Mouse (Mus musculus) heart, embryonic 16.5 days (tissue): Measurements from ENCODE around the gene Donson. TPM values are rescaled to one million over a fixed set of nuclear protein-coding genes. Genes with fewer than 3 reads are reported as not detected.
A peak's percentile ranks its signal among the peaks of the same experiment; 100 is the strongest.

ENCODE experiments used
- ATAC-seq: fragments of 200-750 bp; cut with Nextera tagmentation; replicated peaks from 2 replicates; pipeline ENCODE4 v1.8.0; 2017; ENCODE audit warnings: moderate number of reproducible peaks; ENCODE audit not compliant: insufficient read depth, low FRiP score; ENCODE audit errors: extremely low read depth
- H3K27ac ChIP-seq: fragments of 300-500 bp; sonication (generic); 2 replicates; pipeline ENCODE4 v1.5.1; 2014; ENCODE audit warnings: mild to moderate bottlenecking, low read length, control low read depth, moderate library complexity
- H3K27me3 ChIP-seq: fragments of 300-500 bp; sonication (generic); 2 replicates; pipeline ENCODE4 v1.6.1; 2014; ENCODE audit warnings: low read length, mixed read lengths; ENCODE audit not compliant: control insufficient read depth, insufficient read depth
- H3K36me3 ChIP-seq: fragments of 300-500 bp; sonication (generic); 2 replicates; pipeline ENCODE4 v1.6.1; 2014; ENCODE audit not compliant: control insufficient read depth, insufficient read depth
- H3K4me1 ChIP-seq: fragments of 300-500 bp; sonication (generic); 2 replicates; pipeline ENCODE4 v1.6.1; 2014; ENCODE audit warnings: low read length, mixed read lengths; ENCODE audit not compliant: control insufficient read depth, insufficient read depth
- H3K4me2 ChIP-seq: fragments of 300-500 bp; sonication (generic); 2 replicates; pipeline ENCODE4 v1.6.1; 2014; ENCODE audit warnings: low read depth, mild to moderate bottlenecking, control low read depth, low read length
- H3K4me3 ChIP-seq: fragments of 300-500 bp; sonication (generic); 2 replicates; pipeline ENCODE4 v1.5.1; 2014; ENCODE audit warnings: mild to moderate bottlenecking, control low read depth, low read length
- H3K9ac ChIP-seq: fragments of 300-500 bp; sonication (generic); 2 replicates; pipeline ENCODE4 v1.6.1; 2014; ENCODE audit warnings: low read length, control low read depth
- H3K9me3 ChIP-seq: fragments of 300-500 bp; sonication (generic); replicated peaks from 2 replicates; pipeline ENCODE4 v1.6.1; 2016; ENCODE audit warnings: low read length; ENCODE audit not compliant: control insufficient read depth
- WGBS: fragments of 180-500 bp; shearing (Covaris S2); extraction: QIAGEN DNeasy Blood & Tissue Kit; methylation state at CpG from one replicate; pipeline ENCODE4 v1.1.7; 2014; 5-methylcytosine and 5-hydroxymethylcytosine counted together
- polyA plus RNA-seq: library from polyadenylated mRNA; unstranded; fragments of >200 nt; fragmentation: Nextera tagmentation; extraction: Ambion mirVana; gene quantifications from 2 replicates; pipeline ENCODE4 v1.2.1, GENCODE M21; 2015

The Donson gene
- 10.8 and 11.4 TPM in 2 replicates for polyA plus RNA-seq

DNA sequence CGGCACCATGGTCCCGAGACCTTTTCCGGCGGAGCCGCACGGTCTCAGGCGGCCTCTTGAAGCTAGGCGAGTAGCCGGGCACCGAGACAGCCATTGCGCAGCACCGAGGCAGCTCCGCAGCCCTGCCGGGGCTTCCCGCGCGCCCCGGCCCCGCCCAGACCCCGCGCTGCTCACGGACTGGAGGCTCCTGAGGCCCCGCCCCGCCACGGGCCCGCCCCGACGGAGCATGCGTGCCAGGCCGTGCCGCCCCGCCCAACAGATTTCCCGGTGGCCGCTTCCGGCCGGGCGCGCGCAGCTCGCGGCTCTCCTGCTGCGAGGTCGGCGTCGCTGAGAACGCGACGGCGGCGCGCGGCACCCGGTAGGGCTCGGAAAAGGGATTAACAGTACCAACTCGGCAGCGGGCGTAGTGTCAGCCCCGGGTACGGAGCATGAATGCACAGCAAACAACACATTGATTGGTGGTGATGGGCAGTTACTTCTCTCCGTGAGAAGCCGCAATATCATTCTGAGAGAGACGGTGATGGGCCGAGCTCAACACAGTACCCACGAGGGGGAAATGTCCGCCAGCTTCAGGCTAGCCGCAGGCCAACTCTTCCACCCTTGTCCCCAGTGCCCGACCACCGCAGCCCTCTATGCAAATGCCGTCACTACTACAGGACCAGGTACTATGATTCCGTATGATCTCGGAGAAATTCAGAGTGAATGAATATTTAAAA is at the start of gene Donson:
Gene Donson, minus strand, starts transcription at position 152 of the 716 bp plus-strand sequence.
- Histone ChIP-seq H3K4me1 (peaks cover 7% of the 10 kb centered on the region), H3K36me3 (peaks cover 10% of the 10 kb centered on the region), H3K27ac (peak within 1 kb of the TSS; percentile 87), H3K9me3 (no peaks in the 10 kb centered on the region), H3K4me3 (peak within 1 kb of the TSS; percentile 93), H3K4me2 (peak within 1 kb of the TSS; percentile 88), H3K9ac (peak within 1 kb of the TSS; percentile 90), H3K27me3 (no peaks in the 10 kb centered on the region)
- WGBS: under 1% methylated on average over 68 of the region's 71 CpGs
- peak; percentile 99 for ATAC-seq

DNA sequence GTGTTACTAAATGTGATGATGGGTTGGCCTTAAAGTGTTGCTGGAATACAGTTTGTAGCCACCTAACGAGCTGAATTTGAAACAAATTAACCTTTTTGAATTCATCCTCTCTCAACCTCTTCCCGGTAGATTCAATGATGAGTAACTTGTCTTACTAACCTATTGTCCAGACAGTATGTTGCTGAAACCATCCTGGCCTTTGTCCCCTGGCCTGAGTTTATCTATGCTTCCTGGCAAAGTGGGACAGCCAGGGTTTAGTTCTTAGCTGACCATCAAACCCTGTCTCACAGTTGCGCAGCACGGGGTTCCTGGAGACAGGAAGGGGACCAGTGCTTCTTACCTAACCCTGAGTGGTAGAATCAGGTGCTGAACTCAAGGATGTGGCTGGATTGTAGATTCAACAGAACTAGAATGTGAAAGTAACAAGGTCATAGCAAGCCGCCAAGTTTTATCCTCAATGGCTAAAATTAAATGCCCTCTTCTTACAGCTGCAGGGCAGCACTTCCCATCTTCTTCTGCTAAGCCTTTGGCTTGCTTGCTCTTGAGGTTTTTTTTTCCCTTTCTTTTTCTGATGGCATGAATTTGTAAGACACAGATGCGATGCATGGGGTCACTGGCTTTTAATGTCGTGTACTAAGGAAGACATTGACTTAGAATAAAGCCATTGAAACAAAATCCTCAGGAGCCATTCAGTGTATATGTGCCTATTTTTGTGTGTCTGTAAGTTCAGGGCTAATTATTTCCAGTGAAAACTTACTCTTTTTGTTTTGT is 47.7 kb upstream of the Donson start:
- Histone ChIP-seq H3K4me2 (peak overlapping the region; percentile 28), H3K4me1 (peaks cover 39% of the 10 kb centered on the region), H3K9ac (no peak overlapping the region), H3K4me3 (no peak overlapping the region), H3K36me3 (no peaks in the 10 kb centered on the region), H3K27me3 (no peaks in the 10 kb centered on the region), H3K27ac (peak overlapping the region; percentile 39), H3K9me3 (no peaks in the 10 kb centered on the region)
- no peak for ATAC-seq
- 75% methylated on average over 7 of the region's 7 CpGs for WGBS

- ATAC-seq: no peak
- Histone ChIP-seq H3K36me3 (no peaks in the 10 kb centered on the region), H3K9ac (no peak overlapping the region), H3K4me2 (no peak overlapping the region), H3K4me1 (peaks cover 35% of the 10 kb centered on the region), H3K27ac (no peak overlapping the region), H3K4me3 (no peak overlapping the region), H3K27me3 (no peaks in the 10 kb centered on the region), H3K9me3 (no peaks in the 10 kb centered on the region)
- 69% methylated on average over 5 of the region's 5 CpGs for WGBS
These were observed 46.2 kb upstream of the Donson start for GRCm38 (mm10) chr16:91734771-91735170.

DNA sequence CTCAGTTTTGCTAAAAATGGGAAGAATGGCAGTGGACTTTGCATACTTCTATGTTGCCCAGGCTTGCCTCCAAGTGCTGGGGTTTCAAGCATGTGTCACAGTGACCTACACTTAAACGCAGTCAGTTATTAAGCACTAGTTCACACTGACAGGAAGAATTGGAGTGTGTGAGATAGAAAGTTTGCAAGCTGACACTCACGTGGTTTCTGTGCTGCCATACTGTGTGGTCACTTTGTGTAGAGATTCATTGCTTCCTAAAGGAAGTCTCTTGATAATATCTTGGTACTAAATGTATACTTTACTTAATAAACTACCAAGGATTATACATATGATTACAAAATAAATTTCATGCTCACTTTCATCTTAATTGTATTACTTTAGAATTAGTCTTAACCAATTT is 44.2 kb upstream of the Donson start:
- Histone ChIP-seq H3K9ac (no peak overlapping the region), H3K36me3 (no peaks in the 10 kb centered on the region), H3K4me2 (no peak overlapping the region), H3K9me3 (no peaks in the 10 kb centered on the region), H3K27me3 (no peaks in the 10 kb centered on the region), H3K4me1 (peaks cover 35% of the 10 kb centered on the region), H3K4me3 (no peak overlapping the region), H3K27ac (no peak overlapping the region)
- ATAC-seq: no peak
- WGBS: 43% methylated on average over 2 of the region's 2 CpGs

- Histone ChIP-seq H3K9ac (peak overlapping the region; percentile 95), H3K36me3 (no peaks in the 10 kb centered on the region), H3K4me3 (peak overlapping the region; percentile 86), H3K4me2 (peak overlapping the region; percentile 91), H3K27me3 (no peaks in the 10 kb centered on the region), H3K27ac (peak overlapping the region; percentile 96), H3K9me3 (no peaks in the 10 kb centered on the region), H3K4me1 (peaks cover 26% of the 10 kb centered on the region)
- ATAC-seq: no peak
- 2% methylated on average over 11 of the region's 11 CpGs for WGBS
These were observed 41.9 kb upstream of the Donson start for GRCm38 (mm10) chr16:91730446-91730845.

DNA sequence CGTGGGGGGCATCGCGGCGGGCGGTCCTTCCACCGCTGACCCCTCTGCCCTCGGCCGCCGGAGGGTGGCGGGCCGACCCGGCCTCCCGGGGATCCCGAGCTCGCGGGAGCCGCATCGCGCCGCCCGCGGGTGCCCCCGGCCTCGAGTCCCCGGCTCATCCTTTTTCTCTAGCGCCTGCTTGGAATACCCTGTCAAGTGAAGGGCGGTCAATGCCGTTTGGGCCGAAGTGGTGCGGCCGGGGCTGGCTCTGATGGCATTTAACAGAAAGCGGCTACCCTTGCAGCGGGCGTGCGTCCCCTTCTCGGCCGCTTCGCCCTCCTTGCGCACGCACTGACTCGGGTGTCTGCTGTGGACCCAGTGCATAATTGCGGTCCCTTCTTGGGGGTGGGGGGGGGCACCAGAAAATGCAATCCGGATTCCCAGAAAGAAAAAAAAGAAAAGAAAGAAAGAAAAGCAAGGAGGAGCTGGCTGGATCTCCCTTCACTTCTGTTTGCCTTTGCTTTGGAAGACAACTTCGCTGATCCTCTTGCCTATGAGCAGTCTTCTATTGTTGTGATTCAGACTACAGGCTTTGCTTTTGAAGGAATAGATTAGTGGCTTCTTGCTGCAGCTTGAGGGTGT is 41.4 kb upstream of the Donson start:
- H3K4me2 ChIP-seq: peak overlapping the region; percentile 91
- no peaks in the 10 kb centered on the region for H3K9me3 ChIP-seq
- peak overlapping the region; percentile 96 for H3K27ac ChIP-seq
- peak overlapping the region; percentile 95 for H3K9ac ChIP-seq
- H3K4me1 ChIP-seq: peaks cover 24% of the 10 kb centered on the region
- WGBS: under 1% methylated on average over 44 of the region's 44 CpGs
- 0 out of 2 replicates have a peak, but pooled peaks cover under 1% of the 10 kb centered on the region for H3K36me3 ChIP-seq
- no peaks in the 10 kb centered on the region for H3K27me3 ChIP-seq
- ATAC-seq: peak; percentile 1; the same call in 1 of the 2 replicates
- peak overlapping the region; percentile 86 for H3K4me3 ChIP-seq

DNA sequence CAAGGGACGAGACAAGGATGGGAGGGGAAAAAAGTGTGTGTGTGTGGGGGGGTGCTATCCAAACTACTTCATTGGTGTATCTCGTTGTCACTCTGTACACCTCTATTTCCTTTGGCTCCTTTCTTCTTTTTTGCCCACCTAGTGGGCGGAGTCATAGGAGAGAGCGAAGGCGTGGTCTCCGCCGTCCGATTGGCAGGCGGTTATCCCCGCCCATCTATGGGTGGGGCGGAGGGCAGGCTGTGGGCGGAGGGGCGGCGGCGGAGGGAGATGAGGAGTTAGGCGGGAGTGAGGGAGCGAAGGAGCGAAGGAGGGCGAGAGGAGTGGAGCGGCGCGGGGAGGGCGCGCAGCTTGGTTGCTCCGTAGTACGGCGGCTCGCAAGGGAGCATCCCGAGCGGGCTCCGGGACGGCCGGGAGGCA is 40.5 kb upstream of the Donson start, which contains the start of gene Itsn1:
Gene Itsn1, plus strand, starts transcription at position 216 of the 417 bp plus-strand sequence.
- H3K9ac ChIP-seq: peak within 1 kb of the TSS; percentile 95
- H3K27ac ChIP-seq: peak within 1 kb of the TSS; percentile 96
- peak within 1 kb of the TSS; percentile 91 for H3K4me2 ChIP-seq
- WGBS: under 1% methylated on average over 30 of the region's 33 CpGs
- no peaks in the 10 kb centered on the region for H3K9me3 ChIP-seq
- peaks cover 21% of the 10 kb centered on the region for H3K4me1 ChIP-seq
- H3K27me3 ChIP-seq: no peaks in the 10 kb centered on the region
- H3K4me3 ChIP-seq: peak within 1 kb of the TSS; percentile 86
- peaks cover 7% of the 10 kb centered on the region for H3K36me3 ChIP-seq
- peak; percentile 90 for ATAC-seq

- H3K4me3 ChIP-seq: peak within 1 kb of the TSS; percentile 86
- under 1% methylated on average over 46 of the region's 46 CpGs for WGBS
These were observed 39.8 kb upstream of the Donson start, which contains the start of gene Cryzl1 for GRCm38 (mm10) chr16:91728123-91729065. Gene Cryzl1, minus strand, starts transcription at chr16:91728975.

More at GRCm38 (mm10) chr16:91728123-91729065, 39.8 kb upstream of the Donson start, which contains the start of gene Cryzl1:
- H3K27me3 ChIP-seq: no peaks in the 10 kb centered on the region
- H3K9ac ChIP-seq: peak within 1 kb of the TSS; percentile 95
- H3K36me3 ChIP-seq: peaks cover 7% of the 10 kb centered on the region
- H3K4me2 ChIP-seq: peak within 1 kb of the TSS; percentile 91
- H3K9me3 ChIP-seq: no peaks in the 10 kb centered on the region
- H3K4me1 ChIP-seq: peaks cover 21% of the 10 kb centered on the region
- peak; percentile 93 for ATAC-seq
- peak within 1 kb of the TSS; percentile 96 for H3K27ac ChIP-seq
